Mouse (Mus musculus) layer of hippocampus, postnatal 14 days (tissue): ENCODE results near the gene Pofut1. TPM values are rescaled to one million over a fixed set of nuclear protein-coding genes. Genes with fewer than 3 reads are reported as not detected.

Source experiments
- DNase-seq, 2 experiments: peaks; one replicate each; pipeline ENCODE4 v3.0.0; 2021 to 2022; ENCODE audit warnings: low spot score in 2 of 2, mixed read lengths in 1 of 2
- total RNA-seq, 2 experiments: library from RNA; stranded (reverse); gene quantifications; 2 replicates each; pipeline ENCODE4 v1.2.3; 2021

The Pofut1 gene
- total RNA-seq, 2 experiments from 2014 or later = 16.0 to 18.0 TPM

DNA sequence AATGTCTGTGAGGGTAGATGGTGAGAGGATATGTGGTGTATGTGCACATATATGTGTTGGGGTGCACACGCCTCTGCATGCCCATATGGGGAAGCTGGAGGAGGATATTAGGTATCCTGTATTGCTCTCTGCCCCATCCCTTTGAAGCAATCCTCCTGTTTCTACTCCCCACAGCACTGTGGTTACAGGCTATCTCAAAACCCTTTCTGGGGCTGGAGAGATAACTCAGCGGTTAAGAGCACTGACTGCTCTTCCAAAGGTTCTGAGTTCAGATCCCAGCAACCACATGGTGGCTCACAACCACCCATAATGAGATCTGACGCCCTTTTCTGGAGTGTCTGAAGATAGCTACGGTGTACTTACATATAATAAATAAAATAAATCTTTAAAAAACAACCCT is 45.2 kb downstream of the Pofut1 start:
- no peak for DNase-seq

DNA sequence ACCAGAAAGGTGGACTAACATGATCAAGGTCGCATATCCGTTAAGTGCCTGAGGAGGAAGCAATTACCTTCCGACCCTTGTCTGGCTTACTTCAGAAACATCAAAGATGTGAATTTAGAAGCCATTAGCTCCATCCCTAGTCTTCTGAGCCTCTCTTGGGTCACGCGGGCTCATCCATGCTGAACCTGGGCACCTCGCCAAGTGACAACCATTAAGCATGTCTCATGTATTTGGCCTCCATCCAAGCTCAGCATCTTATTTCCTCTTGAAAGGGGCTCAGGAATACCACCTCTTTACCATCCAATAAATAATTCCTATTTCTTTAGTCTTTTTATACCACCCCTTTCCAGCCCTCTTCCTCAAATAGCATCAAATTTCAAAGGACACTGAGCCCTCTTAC is 46.5 kb downstream of the Pofut1 start:
- DNase-seq = no peak

DNA sequence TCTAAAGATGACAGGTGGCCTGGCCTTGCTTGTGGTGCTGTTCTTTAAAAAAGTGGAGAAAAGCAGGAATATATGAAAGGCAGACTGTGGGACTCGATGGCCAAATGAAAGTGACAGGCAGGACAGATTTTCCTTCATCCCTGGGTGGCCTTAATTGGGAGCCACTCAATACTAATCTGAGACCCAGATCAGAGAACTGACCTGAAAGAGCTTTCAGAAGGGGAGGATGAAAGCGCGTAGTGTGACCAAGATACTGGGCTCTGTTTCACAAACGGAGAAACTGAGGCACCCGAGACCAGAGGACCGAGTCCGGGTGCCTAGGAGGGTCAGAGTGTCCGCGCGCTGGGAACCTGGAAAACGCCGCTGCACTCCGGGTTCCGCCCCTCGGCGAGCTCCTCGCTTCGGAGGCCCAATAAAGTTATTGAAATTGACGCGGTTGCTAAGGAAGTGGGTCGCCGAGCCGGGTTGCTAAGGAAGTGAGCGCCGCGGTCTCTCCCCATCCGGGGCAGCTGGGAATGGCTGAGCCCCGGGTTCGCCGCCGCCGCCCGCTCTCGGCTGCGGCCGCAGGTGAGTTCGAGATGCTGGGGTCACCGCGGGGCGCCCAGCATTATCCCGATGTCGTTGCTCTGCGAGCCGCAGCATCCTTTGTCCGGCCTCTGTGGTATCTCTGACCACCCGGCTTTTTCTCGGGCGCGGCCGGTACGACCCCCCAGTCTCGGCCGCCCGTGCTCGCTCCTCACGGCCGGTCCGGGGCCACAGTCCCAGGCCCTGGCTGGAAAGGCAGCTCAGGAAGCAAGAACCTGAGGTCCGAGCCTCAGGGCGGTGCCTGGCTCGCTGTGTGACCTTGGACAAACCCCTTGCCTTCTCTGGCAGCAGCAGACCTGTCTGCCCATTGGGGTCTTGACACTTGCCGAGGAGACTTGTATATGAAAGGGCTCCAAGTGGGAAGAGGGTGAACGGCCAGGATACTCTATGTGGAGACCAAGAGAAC is 49.9 kb downstream of the Pofut1 start, which contains the start of gene Kif3b:
TSS of gene Kif3b (plus strand) at position 476 of the 991 bp plus-strand sequence.
- DNase-seq = peak; percentile 81 to 91

- no peak for DNase-seq
Measured at GRCm38 (mm10) chr2:153292305-153292861, 51.0 kb downstream of the Pofut1 start.

GRCm38 (mm10) chr2:153295196-153295595 is 53.9 kb downstream of the Pofut1 start:
- no peak for DNase-seq

DNA sequence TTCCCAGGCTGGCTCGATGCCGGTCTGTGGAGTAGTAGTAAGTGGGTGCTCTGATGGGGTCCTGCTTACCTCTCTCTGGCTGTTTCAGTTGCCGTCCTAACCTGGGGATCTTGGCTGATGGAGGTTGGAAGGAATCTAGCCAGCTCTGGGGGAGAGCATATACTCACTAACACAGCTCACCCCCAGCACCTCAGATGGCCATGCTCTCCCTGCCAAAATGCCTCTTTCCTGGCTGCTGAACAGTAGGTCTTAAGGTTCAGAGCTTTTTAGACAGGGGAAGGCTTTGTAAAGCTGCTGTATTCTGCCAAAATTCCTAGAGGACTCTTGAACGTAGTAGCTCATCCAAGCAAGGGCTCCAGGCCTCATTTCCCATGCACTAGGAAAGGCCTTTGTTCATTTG is 56.4 kb downstream of the Pofut1 start:
- DNase-seq = no peak

DNA sequence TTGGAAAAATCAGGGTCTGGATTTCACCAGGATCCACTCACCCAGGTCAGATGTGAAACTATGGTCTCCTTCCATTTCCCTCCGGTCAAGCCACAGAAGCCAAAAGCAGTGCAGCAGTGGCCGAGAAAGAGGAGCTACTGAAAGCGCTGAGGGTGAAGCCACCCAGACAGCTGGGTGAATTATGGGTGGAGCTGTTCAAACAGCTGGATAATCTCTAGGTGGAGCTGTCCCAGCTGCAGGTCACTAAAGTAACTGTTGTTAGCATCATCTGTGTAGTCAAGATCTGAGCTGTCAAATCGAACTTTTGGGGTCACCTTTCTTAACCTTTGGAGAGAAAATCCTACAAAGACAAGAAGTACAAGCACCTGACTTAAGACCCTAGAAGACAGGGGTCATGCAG is 57.1 kb downstream of the Pofut1 start:
- no peak for DNase-seq

- peak in 1 of 2 experiments; percentile 40 for DNase-seq
Measured at GRCm38 (mm10) chr2:153298863-153299262, 57.5 kb downstream of the Pofut1 start.

- no peak for DNase-seq
Measured at GRCm38 (mm10) chr2:153301123-153301522, 59.8 kb downstream of the Pofut1 start.

GRCm38 (mm10) chr2:153305240-153305639 is 63.9 kb downstream of the Pofut1 start:
- no peak for DNase-seq

DNA sequence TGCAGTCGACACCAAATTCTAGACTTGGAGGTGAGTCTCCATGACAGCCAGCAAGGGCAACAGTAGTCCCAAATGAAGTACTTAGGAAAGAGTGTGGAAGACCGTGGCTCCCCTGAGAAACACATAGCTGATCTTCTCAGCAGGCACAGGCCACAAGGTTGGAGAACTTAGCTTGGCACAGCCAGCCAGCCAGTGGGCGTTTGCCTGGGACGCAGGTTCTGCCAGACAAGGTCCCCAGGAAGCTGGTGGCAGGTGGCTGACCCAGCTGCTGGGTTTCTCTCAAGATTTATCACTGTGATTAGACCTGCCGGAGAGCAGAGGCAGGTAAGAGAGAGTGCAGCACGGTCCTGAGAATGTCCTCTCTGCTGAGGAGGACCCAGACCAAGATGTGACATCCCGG is 67.3 kb downstream of the Pofut1 start:
- DNase-seq = no peak

DNA sequence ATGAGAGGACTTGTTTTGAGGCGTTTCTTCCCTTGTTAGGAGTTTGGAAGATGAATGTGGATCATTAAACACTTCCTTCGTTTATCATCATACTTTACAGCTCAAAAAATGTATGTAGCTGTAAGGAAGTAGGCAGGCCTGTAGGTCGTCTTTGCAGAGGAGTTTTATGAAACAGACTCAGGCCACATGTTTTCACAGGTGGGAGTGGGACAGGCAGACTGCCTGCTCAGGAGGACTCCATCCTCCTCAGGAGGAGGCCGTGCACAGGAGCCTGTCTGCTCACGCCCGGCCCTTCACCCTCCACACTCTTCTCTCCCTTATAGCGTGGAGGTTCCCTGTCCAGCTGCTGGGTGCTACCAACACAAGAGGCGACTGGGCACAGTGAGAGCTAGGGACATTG is 67.8 kb downstream of the Pofut1 start:
- no peak for DNase-seq

- no peak for DNase-seq
Measured at GRCm38 (mm10) chr2:153310228-153310627, 68.9 kb downstream of the Pofut1 start.

DNA sequence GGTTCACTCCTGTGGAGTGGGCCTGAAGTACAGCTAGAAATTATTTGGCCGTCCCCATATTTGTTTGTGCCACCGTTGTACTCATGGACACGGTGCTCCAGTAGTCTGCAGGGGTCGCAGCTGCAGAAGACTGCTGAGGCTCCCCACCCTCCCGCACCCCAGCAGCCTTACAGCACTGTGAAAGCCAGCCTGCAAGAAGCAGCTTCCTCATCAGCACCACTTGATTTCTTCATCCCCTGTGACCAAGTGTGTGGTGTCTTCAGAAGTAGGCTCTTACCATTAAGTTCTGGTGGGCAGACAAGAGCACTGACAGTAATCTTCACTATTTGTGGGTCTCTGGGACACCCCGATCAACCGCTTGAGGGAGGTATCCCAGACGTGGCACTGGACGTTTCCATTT is 71.6 kb downstream of the Pofut1 start:
- no peak for DNase-seq

DNA sequence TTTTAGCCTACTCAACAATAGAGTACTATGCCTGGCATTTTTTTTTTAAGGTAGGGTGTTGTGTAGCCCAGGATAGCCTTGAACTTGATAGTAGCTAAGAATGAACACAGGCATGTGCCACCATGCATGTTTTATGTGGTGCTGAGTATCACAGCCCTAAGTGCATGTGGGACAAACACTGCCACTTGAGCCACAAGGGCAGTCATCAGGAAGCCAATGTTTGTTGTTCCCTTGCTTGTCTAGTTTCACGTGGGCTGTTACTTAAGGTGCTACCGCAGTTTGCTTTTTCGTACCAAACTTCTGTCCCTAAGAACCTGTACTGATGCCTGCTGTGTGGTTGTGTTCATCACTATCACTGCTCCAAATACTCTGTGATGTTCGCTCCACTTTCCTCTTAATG is 77.1 kb downstream of the Pofut1 start:
- DNase-seq = no peak

DNA sequence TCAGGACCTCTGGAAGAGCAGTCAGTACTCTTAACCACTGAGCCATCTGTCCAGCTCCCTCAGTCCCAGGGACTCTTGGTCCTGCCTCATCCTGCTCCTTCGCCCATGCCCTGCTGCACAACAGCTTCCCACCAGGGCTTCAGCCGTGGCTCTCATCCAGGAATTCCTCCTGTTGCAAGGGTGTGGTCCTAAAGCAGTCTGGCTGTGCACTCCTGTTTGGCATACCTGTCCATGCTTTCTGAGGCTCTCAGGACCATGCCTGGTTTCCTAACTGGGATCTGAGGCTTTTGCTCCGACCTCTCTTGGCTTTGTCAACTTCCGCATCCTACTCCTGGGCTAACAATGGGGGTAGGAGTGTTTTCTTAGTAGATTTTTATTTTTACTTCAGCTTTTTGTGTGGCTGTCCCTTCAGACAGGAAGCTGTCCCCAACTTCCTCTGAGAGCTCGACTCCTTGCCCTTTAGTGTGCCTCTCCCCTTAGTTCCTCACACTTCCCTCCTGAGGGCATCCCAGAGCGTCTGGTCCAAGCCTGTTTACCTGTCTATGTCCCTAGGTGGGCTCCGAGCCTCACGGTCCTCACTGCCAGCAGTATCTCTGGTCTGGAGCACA is 77.8 kb downstream of the Pofut1 start:
- no peak for DNase-seq

Other genes starting within 250 kb of the Pofut1 start
- gene Pdrg1, start 226.1 kb upstream of the Pofut1 start, total RNA-seq = 10 to 100 TPM; 34.0 to 37.4 TPM
- 1 to 10 TPM; 3.3 TPM for gene Xkr7, start 209.7 kb upstream of the Pofut1 start, total RNA-seq
- 1 to 10 TPM; 5.5 to 7.4 TPM for gene Ccm2l, start 175.6 kb upstream of the Pofut1 start, total RNA-seq
- gene Hck, start 133.1 kb upstream of the Pofut1 start, total RNA-seq = 1 to 10 TPM; 2.2 to 2.4 TPM
- gene Tm9sf4, start 80.2 kb upstream of the Pofut1 start, total RNA-seq = 10 to 100 TPM; 93.0 to 93.3 TPM
- 10 to 100 TPM; 25.7 to 26.1 TPM for gene Tspyl3, start 16.1 kb upstream of the Pofut1 start, total RNA-seq
- 1 to 10 TPM; 4.5 to 5.3 TPM for gene Plagl2, start 107 bp upstream of the Pofut1 start, total RNA-seq
- 10 to 100 TPM; 63.5 to 69.2 TPM for gene Kif3b, start 49.9 kb downstream of the Pofut1 start, total RNA-seq
- 10 to 100 TPM; 34.6 to 34.7 TPM for gene Asxl1, start 104.3 kb downstream of the Pofut1 start, total RNA-seq